In the genomic region with DNA sequence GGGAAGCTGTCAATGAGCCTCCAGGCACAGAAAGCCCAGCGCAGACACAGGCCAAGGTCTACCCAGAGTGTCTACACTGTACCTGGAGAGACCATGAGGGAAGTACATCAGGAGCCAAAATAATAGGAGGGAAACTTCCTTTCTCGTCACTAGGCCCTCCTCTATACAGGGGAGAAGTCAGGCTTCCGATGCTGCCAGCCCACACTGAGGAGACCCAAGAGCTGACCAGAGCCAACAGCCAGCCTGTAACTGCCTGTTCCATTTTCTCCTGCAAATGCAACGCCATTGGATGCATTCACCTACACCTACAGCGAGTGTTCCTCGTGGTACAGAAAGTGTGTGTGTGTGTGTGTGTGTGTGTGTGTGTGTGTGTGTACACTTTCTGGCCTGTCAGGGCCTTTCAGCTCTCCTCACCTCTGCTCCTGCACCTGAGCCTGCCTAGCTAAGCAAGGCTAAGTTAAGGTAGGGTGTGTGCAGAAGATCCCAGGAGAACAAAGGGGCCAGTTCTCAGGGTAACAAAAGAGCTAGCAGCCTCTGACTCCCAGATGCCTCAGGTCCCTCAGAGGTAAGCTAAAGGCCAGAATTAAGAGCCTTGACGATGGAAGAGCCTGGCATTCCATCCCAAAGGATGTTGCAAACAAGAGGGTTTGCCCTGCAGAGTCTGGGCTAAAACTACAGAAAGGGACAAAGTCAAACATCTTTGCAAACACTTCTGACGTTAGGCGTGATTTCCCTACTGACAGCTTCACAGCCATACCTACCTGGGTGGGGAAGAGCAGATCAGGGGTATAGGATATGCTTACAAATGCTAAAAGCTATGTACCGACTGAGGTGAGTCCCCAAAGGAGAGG, we compare ENCODE assay signal across 7 mouse cellular contexts. TPM values are rescaled to one million over a fixed set of nuclear protein-coding genes. Genes with fewer than 3 reads are reported as not detected.
A peak's percentile ranks its signal among the peaks of the same experiment; 100 is the strongest.
DNase-seq lines count a peak whose midpoint lies in the region; ATAC-seq and TF ChIP-seq lines count a peak whose summit lies in the region.

No protein-coding gene starts in this region.

- no peak for TF ChIP-seq CTCF in C2C12 (IDR thresholded peaks at IDR 0.05; ENCODE audit: control insufficient read depth, insufficient read depth, insufficient read length)
- no peak for TF ChIP-seq CTCF in forebrain, postnatal 0 days (IDR thresholded peaks at IDR 0.05; ENCODE audit: low read depth)

- H3ac ChIP-seq in C2C12 (ENCODE audit: control insufficient read depth, insufficient read length, low read depth), result peak overlapping the region; percentile 61

- no peak overlapping the region for H3K27ac ChIP-seq in forebrain, postnatal 0 days (ENCODE audit: low read depth, low read length)
- peak overlapping the region; percentile 92 for H3K27ac ChIP-seq in liver, embryonic 13.5 days

- peaks cover 71% of the 10 kb centered on the region for H3K79me2 ChIP-seq in C2C12 (ENCODE audit: control insufficient read depth, insufficient read depth)

- peaks cover 2% of the 10 kb centered on the region for H3K79me3 ChIP-seq in C2C12 (ENCODE audit: low read depth)

- no peak for ATAC-seq in forebrain, postnatal 0 days
- ATAC-seq in liver, embryonic 13.5 days (ENCODE audit: low read depth), result no peak
- no peak for ATAC-seq in erythroid progenitor cell, adult 5-6 weeks (replicated peaks; ENCODE audit: low FRiP score, poor library complexity, severe bottlenecking)

- peaks cover 17% of the 10 kb centered on the region for H3K4me1 ChIP-seq in forebrain, postnatal 0 days (ENCODE audit: insufficient read depth)
- peaks cover 97% of the 10 kb centered on the region for H3K4me1 ChIP-seq in liver, embryonic 13.5 days (replicated peaks)

- H3K9ac ChIP-seq in forebrain, postnatal 0 days, result 0 out of 2 replicates have a peak overlapping the region, but pooled peaks have one; percentile 51
- peak overlapping the region; percentile 80 for H3K9ac ChIP-seq in liver, embryonic 13.5 days

- peak overlapping the region; percentile 74 for H3K4me2 ChIP-seq in forebrain, postnatal 0 days (ENCODE audit: low read depth)
- peak overlapping the region; percentile 98 for H3K4me2 ChIP-seq in liver, embryonic 13.5 days

- peak; percentile 14 for DNase-seq in 416B (ENCODE audit: low read depth)
- no peak for DNase-seq in forebrain, postnatal 0 days
- no peak for DNase-seq in liver, embryonic 13.5 days
- no peak for DNase-seq in thymus, postnatal 14 days
- DNase-seq in left cerebral cortex, adult 8-10 months (ENCODE audit: low spot score in 2 of 2), result no peak

- H3K27me3 ChIP-seq in C2C12 (ENCODE audit: control insufficient read depth, insufficient read depth, insufficient read length), result no peaks in the 10 kb centered on the region
- peaks cover 45% of the 10 kb centered on the region for H3K27me3 ChIP-seq in forebrain, postnatal 0 days (ENCODE audit: insufficient read depth, low read length)
- H3K27me3 ChIP-seq in liver, embryonic 13.5 days, result peaks cover 42% of the 10 kb centered on the region

- H3K9me3 ChIP-seq in forebrain, postnatal 0 days (ENCODE audit: low read length), result no peaks in the 10 kb centered on the region
- H3K9me3 ChIP-seq in liver, embryonic 13.5 days (replicated peaks), result no peaks in the 10 kb centered on the region

- 23% methylated on average over 10 of the region's 10 CpGs for WGBS in forebrain, postnatal 0 days
- 34% methylated on average over 10 of the region's 10 CpGs for WGBS in liver, embryonic 13.5 days (ENCODE audit: insufficient replicate concordance)

- H3K4me3 ChIP-seq in C2C12 (ENCODE audit: insufficient read depth, poor library complexity, severe bottlenecking), result peak overlapping the region; percentile 53
- peak overlapping the region; percentile 45 for H3K4me3 ChIP-seq in forebrain, postnatal 0 days (ENCODE audit: low read depth, low read length)
- peak overlapping the region; percentile 67 for H3K4me3 ChIP-seq in liver, embryonic 13.5 days (replicated peaks)

- no peaks in the 10 kb centered on the region for H3K36me3 ChIP-seq in C2C12 (ENCODE audit: control insufficient read depth, insufficient read depth)
- no peaks in the 10 kb centered on the region for H3K36me3 ChIP-seq in forebrain, postnatal 0 days (ENCODE audit: insufficient read depth)
- no peaks in the 10 kb centered on the region for H3K36me3 ChIP-seq in liver, embryonic 13.5 days

TF ChIP-seq in C2C12, 6 proteins besides CTCF, POLR2A, EP300 and RAD21:
- no peak for TF ChIP-seq FOSL1 (IDR thresholded peaks at IDR 0.05; ENCODE audit: insufficient read depth, low read length, poor library complexity, severe bottlenecking)
- TF ChIP-seq MYOG (IDR thresholded peaks at IDR 0.05; ENCODE audit: control insufficient read depth, extremely low read depth, insufficient read length), result no peak
- TF ChIP-seq MAX (IDR thresholded peaks at IDR 0.05), result no peak
- TF ChIP-seq USF1 (IDR thresholded peaks at IDR 0.05; ENCODE audit: low read depth), result no peak
- no peak for TF ChIP-seq MYOD1 (IDR thresholded peaks at IDR 0.05; ENCODE audit: control insufficient read depth, insufficient read length, low read depth)
- TF ChIP-seq CEBPB (IDR thresholded peaks at IDR 0.05; ENCODE audit: low read depth), result no peak

RNA-seq across cellular contexts. Expression of a gene that starts 2.6 kb away (rescaled TPM):
- 15.4 TPM for polyA plus RNA-seq in C2C12 (2012; fragmentation: generic; extraction: Trizol)
- 4.5 and 7.5 TPM in 2 replicates for total RNA-seq in forebrain, postnatal 0 days (2014; rRNA removed)
- polyA plus RNA-seq in forebrain, postnatal 0 days (2015; fragmentation: Nextera tagmentation; extraction: Ambion mirVana), result 1.4 and 1.5 TPM in 2 replicates
- polyA plus RNA-seq in liver, embryonic 13.5 days (2015; fragmentation: Nextera tagmentation; extraction: Ambion mirVana), result 2.5 and 2.8 TPM in 2 replicates
- not detected in 2 replicates for total RNA-seq in erythroid progenitor cell, adult 5-6 weeks (2015; ENCODE audit: low replicate concordance)
- total RNA-seq in erythroid progenitor cell, adult 5-6 weeks (2017; ENCODE audit: low replicate concordance), result 0.39 TPM in 1 of 2 replicates, not detected in the other
- total RNA-seq in left cerebral cortex, adult 8-10 months (2022), result 1 to 10 TPM; 1.9 to 2.8 (median 2.1) TPM
